Mouse (Mus musculus) lung, adult 2 months (tissue): ENCODE results near the gene Fam155a.
"Not testable (repeated sequence)": the region's sequence is repeated elsewhere in the genome, so short reads cannot be mapped to it uniquely, and the experiment has no call there.

Experiments
- CTCF ChIP-seq: fragments of 200-500 bp; IDR thresholded peaks from 2 replicates; pipeline ENCODE4 v1.5.1; 2011; ENCODE audit warnings: mild to moderate bottlenecking, low read length, control low read depth; ENCODE audit not compliant: insufficient read depth
- POLR2A ChIP-seq: fragments of 200-500 bp; IDR thresholded peaks from 2 replicates; pipeline ENCODE4 v1.6.1; 2011; ENCODE audit warnings: low read depth, mild to moderate bottlenecking, control low read depth, low read length, borderline replicate concordance; ENCODE audit errors: extremely low read depth

- TF ChIP-seq CTCF, POLR2A: not testable (repeated sequence)
These were observed 380.7 kb downstream of the Fam155a start for GRCm38 (mm10) chr8:9390229-9390628.
